Mouse (Mus musculus): ENCODE measurements at regions not wholly inside any gene's neighbourhood (a gene's known extent, or its start where the extent isn't known, plus 50 kb on each side); places are given as distances from the start of the nearest gene placed in this dataset.

DNA sequence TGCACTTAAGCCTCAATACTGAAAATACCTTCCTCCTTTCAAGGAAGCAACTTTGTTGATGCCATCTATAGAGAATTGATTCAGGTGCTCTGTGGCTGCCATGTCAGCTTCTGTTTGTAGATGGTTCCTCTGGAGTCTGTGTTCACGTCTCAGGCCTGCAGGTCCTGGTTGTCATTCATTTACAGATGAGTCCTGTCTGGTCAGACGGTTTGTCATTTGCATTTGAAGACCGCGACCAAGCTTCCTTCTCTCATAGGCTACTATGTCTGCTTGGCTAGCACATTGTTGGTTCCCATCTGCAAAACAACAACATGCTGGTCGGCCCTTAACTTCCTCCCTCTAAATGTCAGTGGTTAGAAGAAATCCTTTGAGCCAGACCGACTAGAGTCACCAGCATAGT is 151.0 kb downstream of the Dact1 start:
- H3K9ac ChIP-seq (replicated peaks; ENCODE audit: low read depth, low read length), result no peak overlapping the region
- 57% methylated on average over 6 of the region's 6 CpGs for WGBS
- no peaks in the 10 kb centered on the region for H3K9me3 ChIP-seq (ENCODE audit: control insufficient read depth, low read length)
- H3K27me3 ChIP-seq (replicated peaks; ENCODE audit: control insufficient read depth, insufficient read depth, low read length), result no peaks in the 10 kb centered on the region
- no peaks in the 10 kb centered on the region for H3K36me3 ChIP-seq (ENCODE audit: control insufficient read depth, insufficient read depth)
- no peak overlapping the region for H3K27ac ChIP-seq (ENCODE audit: low read length)
- no peak overlapping the region for H3K4me2 ChIP-seq (ENCODE audit: low read length)
- ATAC-seq, result no peak
- H3K4me1 ChIP-seq (replicated peaks; ENCODE audit: control insufficient read depth, insufficient read depth, low read length), result no peaks in the 10 kb centered on the region
- no peak overlapping the region for H3K4me3 ChIP-seq (replicated peaks; ENCODE audit: low read length)

DNA sequence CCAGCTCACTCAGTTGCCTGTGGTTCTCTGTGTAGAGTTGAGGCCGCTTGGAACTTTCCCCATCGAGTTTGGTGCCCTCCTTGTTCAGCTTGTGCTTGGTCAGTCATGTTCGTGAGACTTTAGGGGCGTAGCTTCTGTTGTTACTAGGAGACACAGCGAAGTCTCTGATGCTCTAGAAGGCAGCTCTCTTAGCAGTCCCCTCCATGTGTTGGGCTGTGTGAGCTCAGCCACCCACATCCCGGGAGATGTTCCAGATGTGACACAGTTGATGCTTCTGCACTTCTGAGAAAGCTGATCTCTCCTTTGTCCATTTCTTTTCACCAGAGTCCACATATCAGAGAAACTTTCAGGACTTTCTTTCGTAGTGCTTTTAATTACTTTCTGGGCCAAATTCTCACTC is 158.1 kb downstream of the Dact1 start:
- 68% methylated on average over 7 of the region's 7 CpGs for WGBS
- H3K27me3 ChIP-seq (replicated peaks; ENCODE audit: control insufficient read depth, insufficient read depth, low read length), result no peaks in the 10 kb centered on the region
- H3K9me3 ChIP-seq (ENCODE audit: control insufficient read depth, low read length), result no peaks in the 10 kb centered on the region
- no peaks in the 10 kb centered on the region for H3K36me3 ChIP-seq (ENCODE audit: control insufficient read depth, insufficient read depth)
- no peak for ATAC-seq
- no peak overlapping the region for H3K4me2 ChIP-seq (ENCODE audit: low read length)
- no peak overlapping the region for H3K4me3 ChIP-seq (replicated peaks; ENCODE audit: low read length)
- H3K9ac ChIP-seq (replicated peaks; ENCODE audit: low read depth, low read length), result no peak overlapping the region
- H3K4me1 ChIP-seq (replicated peaks; ENCODE audit: control insufficient read depth, insufficient read depth, low read length), result no peaks in the 10 kb centered on the region; the same call in 1 of the 2 replicates
- no peak overlapping the region for H3K27ac ChIP-seq (ENCODE audit: low read length)

DNA sequence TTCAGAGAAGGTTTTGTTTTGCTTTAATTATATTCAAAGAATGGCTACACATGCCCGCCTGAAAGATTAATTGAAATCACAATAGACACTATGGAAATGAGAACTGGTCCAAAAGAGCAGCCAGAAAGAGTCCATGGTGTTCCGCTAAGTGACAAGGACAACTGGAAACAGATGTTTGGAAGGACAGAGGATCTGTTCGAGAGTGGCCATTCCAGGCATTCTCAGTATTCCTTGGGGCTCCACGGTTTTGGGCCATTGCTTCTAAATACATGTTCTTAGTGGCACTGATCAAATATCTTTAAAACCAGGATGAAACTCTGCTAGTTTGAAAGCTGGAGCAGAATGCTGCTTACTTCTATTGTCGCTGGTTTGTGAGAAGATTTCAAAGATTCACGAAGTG is 158.6 kb downstream of the Dact1 start:
- H3K4me2 ChIP-seq (ENCODE audit: low read length), result no peak overlapping the region
- no peak overlapping the region for H3K27ac ChIP-seq (ENCODE audit: low read length)
- no peaks in the 10 kb centered on the region for H3K27me3 ChIP-seq (replicated peaks; ENCODE audit: control insufficient read depth, insufficient read depth, low read length)
- H3K36me3 ChIP-seq (ENCODE audit: control insufficient read depth, insufficient read depth), result no peaks in the 10 kb centered on the region
- ATAC-seq, result no peak
- H3K4me3 ChIP-seq (replicated peaks; ENCODE audit: low read length), result no peak overlapping the region
- H3K4me1 ChIP-seq (replicated peaks; ENCODE audit: control insufficient read depth, insufficient read depth, low read length), result no peaks in the 10 kb centered on the region; the same call in 1 of the 2 replicates
- 31% methylated on average over 6 of the region's 6 CpGs for WGBS
- H3K9ac ChIP-seq (replicated peaks; ENCODE audit: low read depth, low read length), result no peak overlapping the region
- H3K9me3 ChIP-seq (ENCODE audit: control insufficient read depth, low read length), result no peaks in the 10 kb centered on the region

- Histone ChIP-seq H3K4me1 (replicated peaks; ENCODE audit: control insufficient read depth, insufficient read depth, low read length) (no peaks in the 10 kb centered on the region; the same call in 1 of the 2 replicates), H3K27ac (ENCODE audit: low read length) (no peak overlapping the region), H3K4me2 (ENCODE audit: low read length) (no peak overlapping the region), H3K36me3 (ENCODE audit: control insufficient read depth, insufficient read depth) (no peaks in the 10 kb centered on the region), H3K9me3 (ENCODE audit: control insufficient read depth, low read length) (no peaks in the 10 kb centered on the region), H3K27me3 (replicated peaks; ENCODE audit: control insufficient read depth, insufficient read depth, low read length) (no peaks in the 10 kb centered on the region), H3K4me3 (replicated peaks; ENCODE audit: low read length) (no peak overlapping the region), H3K9ac (replicated peaks; ENCODE audit: low read depth, low read length) (no peak overlapping the region)
- 75% methylated on average over 13 of the region's 13 CpGs for WGBS
- no peak for ATAC-seq
Observed at GRCm38 (mm10) chr12:71470983-71471715, 161.5 kb downstream of the Dact1 start.

- H3K36me3 ChIP-seq (ENCODE audit: control insufficient read depth, insufficient read depth), result no peaks in the 10 kb centered on the region
- H3K27me3 ChIP-seq (replicated peaks; ENCODE audit: control insufficient read depth, insufficient read depth, low read length), result no peaks in the 10 kb centered on the region
- no peak overlapping the region for H3K9ac ChIP-seq (replicated peaks; ENCODE audit: low read depth, low read length)
- 90% methylated on average over 4 of the region's 4 CpGs for WGBS
- no peak overlapping the region for H3K27ac ChIP-seq (ENCODE audit: low read length)
- no peaks in the 10 kb centered on the region; the same call in 1 of the 2 replicates for H3K4me1 ChIP-seq (replicated peaks; ENCODE audit: control insufficient read depth, insufficient read depth, low read length)
- no peak for ATAC-seq
- H3K4me2 ChIP-seq (ENCODE audit: low read length), result no peak overlapping the region
- no peak overlapping the region for H3K4me3 ChIP-seq (replicated peaks; ENCODE audit: low read length)
- H3K9me3 ChIP-seq (ENCODE audit: control insufficient read depth, low read length), result no peaks in the 10 kb centered on the region
Observed at GRCm38 (mm10) chr12:71471720-71472119, 162.0 kb downstream of the Dact1 start.

DNA sequence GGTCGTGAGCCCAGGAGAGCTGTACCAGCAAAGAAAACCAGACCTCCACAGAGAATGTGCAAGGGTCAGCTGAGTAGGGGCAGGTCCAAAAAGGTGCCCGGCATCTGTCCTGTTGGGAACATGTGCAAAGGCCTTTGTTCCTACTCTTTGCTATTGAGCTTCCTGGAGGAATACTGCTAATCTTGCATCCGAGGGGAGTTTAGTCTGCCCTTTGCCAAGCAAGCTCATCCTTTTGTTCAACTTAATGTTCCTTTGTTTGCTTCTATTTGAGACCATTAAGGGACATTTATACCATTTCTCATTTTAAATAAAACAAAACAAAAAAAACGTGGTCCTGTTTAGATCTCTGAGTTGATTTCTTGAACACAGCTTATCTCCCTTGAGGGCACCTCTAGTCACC is 166.6 kb downstream of the Dact1 start:
- no peak for ATAC-seq
- Histone ChIP-seq H3K36me3 (ENCODE audit: control insufficient read depth, insufficient read depth) (no peaks in the 10 kb centered on the region), H3K4me2 (ENCODE audit: low read length) (no peak overlapping the region), H3K27me3 (replicated peaks; ENCODE audit: control insufficient read depth, insufficient read depth, low read length) (no peaks in the 10 kb centered on the region), H3K9ac (replicated peaks; ENCODE audit: low read depth, low read length) (no peak overlapping the region), H3K27ac (ENCODE audit: low read length) (no peak overlapping the region), H3K4me3 (replicated peaks; ENCODE audit: low read length) (no peak overlapping the region), H3K9me3 (ENCODE audit: control insufficient read depth, low read length) (no peaks in the 10 kb centered on the region), H3K4me1 (replicated peaks; ENCODE audit: control insufficient read depth, insufficient read depth, low read length) (peaks cover 7% of the 10 kb centered on the region)
- WGBS, result 72% methylated on average over 4 of the region's 4 CpGs

GRCm38 (mm10) chr12:71477691-71478090 is 168.0 kb downstream of the Dact1 start:
- peak overlapping the region; percentile 20; the same call in 1 of the 2 replicates for H3K27ac ChIP-seq (ENCODE audit: low read length)
- H3K4me2 ChIP-seq (ENCODE audit: low read length), result no peak overlapping the region
- no peak overlapping the region for H3K9ac ChIP-seq (replicated peaks; ENCODE audit: low read depth, low read length)
- 5% methylated on average over 5 of the region's 5 CpGs for WGBS
- no peaks in the 10 kb centered on the region for H3K9me3 ChIP-seq (ENCODE audit: control insufficient read depth, low read length)
- peaks cover 14% of the 10 kb centered on the region for H3K4me1 ChIP-seq (replicated peaks; ENCODE audit: control insufficient read depth, insufficient read depth, low read length)
- 0 out of 2 replicates have a peak, but pooled peaks have one; percentile 26 for ATAC-seq
- H3K4me3 ChIP-seq (replicated peaks; ENCODE audit: low read length), result no peak overlapping the region
- no peaks in the 10 kb centered on the region for H3K27me3 ChIP-seq (replicated peaks; ENCODE audit: control insufficient read depth, insufficient read depth, low read length)
- no peaks in the 10 kb centered on the region for H3K36me3 ChIP-seq (ENCODE audit: control insufficient read depth, insufficient read depth)

- H3K36me3 ChIP-seq (ENCODE audit: control insufficient read depth, insufficient read depth), result no peaks in the 10 kb centered on the region
- H3K9ac ChIP-seq (replicated peaks; ENCODE audit: low read depth, low read length), result no peak overlapping the region
- H3K9me3 ChIP-seq (ENCODE audit: control insufficient read depth, low read length), result no peaks in the 10 kb centered on the region
- WGBS, result 44% methylated on average over 6 of the region's 6 CpGs
- no peak overlapping the region for H3K4me2 ChIP-seq (ENCODE audit: low read length)
- peaks cover 14% of the 10 kb centered on the region for H3K4me1 ChIP-seq (replicated peaks; ENCODE audit: control insufficient read depth, insufficient read depth, low read length)
- H3K4me3 ChIP-seq (replicated peaks; ENCODE audit: low read length), result no peak overlapping the region
- peak overlapping the region; percentile 29; the same call in 1 of the 2 replicates for H3K27ac ChIP-seq (ENCODE audit: low read length)
- peak; percentile 45 for ATAC-seq
- no peaks in the 10 kb centered on the region for H3K27me3 ChIP-seq (replicated peaks; ENCODE audit: control insufficient read depth, insufficient read depth, low read length)
Observed at GRCm38 (mm10) chr12:71481371-71481770, 171.7 kb downstream of the Dact1 start.

DNA sequence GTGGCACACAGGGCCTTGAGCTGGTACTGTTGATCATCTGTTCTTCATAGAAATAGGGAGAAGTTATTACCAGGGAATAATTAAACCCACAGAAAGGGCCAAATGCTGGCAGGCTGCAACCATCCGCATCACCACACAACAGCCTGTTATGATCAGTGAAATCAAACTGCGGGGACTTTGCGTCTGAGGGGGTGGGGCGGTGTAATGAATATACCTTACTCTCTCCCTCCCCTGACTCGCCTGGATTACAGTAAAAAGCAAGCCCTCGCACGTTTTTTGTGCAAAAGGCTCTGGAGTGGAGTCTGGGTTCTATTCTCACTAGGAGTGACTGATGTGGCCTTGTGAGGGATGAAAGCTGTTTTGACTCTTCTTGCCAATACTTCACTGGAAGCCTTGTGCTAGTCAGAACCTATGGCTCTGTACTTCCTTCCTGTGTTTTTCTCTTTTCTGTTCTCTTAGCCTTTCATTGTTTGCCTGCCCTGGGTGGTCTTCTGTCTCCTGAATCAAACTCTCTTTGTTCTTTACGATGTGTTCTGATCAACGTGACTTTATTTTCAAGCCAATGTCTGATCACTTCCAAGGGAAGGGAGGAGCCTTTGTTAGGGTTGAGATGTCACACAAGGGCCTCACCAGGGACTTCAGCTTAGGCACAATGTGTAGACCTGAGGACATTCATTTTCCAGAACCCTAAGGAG is 172.4 kb downstream of the Dact1 start:
- H3K27me3 ChIP-seq (replicated peaks; ENCODE audit: control insufficient read depth, insufficient read depth, low read length), result no peaks in the 10 kb centered on the region
- no peaks in the 10 kb centered on the region for H3K36me3 ChIP-seq (ENCODE audit: control insufficient read depth, insufficient read depth)
- no peak overlapping the region for H3K4me2 ChIP-seq (ENCODE audit: low read length)
- no peak overlapping the region; the same call in 1 of the 2 replicates for H3K9ac ChIP-seq (replicated peaks; ENCODE audit: low read depth, low read length)
- H3K9me3 ChIP-seq (ENCODE audit: control insufficient read depth, low read length), result no peaks in the 10 kb centered on the region
- peaks cover 13% of the 10 kb centered on the region for H3K4me1 ChIP-seq (replicated peaks; ENCODE audit: control insufficient read depth, insufficient read depth, low read length)
- ATAC-seq, result peak; percentile 66
- no peak overlapping the region for H3K4me3 ChIP-seq (replicated peaks; ENCODE audit: low read length)
- WGBS, result 23% methylated on average over 9 of the region's 9 CpGs
- H3K27ac ChIP-seq (ENCODE audit: low read length), result peak overlapping the region; percentile 29; the same call in 1 of the 2 replicates

Measured in forebrain, embryonic 16.5 days (tissue).